Mouse (Mus musculus) cortical plate, adult 2 months (tissue): Measurements from ENCODE around the gene Rsl24d1. TPM values are rescaled to one million over a fixed set of nuclear protein-coding genes. Genes with fewer than 3 reads are reported as not detected.
"Not testable (repeated sequence)": the region's sequence is repeated elsewhere in the genome, so short reads cannot be mapped to it uniquely, and the experiment has no call there.

ENCODE experiments used
- H3K27ac ChIP-seq: fragments of 200-500 bp; 2 replicates; pipeline ENCODE4 v1.5.1; 2012; ENCODE audit warnings: low read length, control low read depth, inconsistent platforms; ENCODE audit not compliant: insufficient read depth
- H3K4me1 ChIP-seq: fragments of 200-500 bp; 2 replicates; pipeline ENCODE4 v1.6.1; 2011; ENCODE audit warnings: low read length; ENCODE audit not compliant: control insufficient read depth, insufficient read depth
- H3K4me3 ChIP-seq: fragments of 200-500 bp; 2 replicates; pipeline ENCODE4 v1.5.1; 2011; ENCODE audit warnings: mild to moderate bottlenecking, low read length, control low read depth; ENCODE audit not compliant: insufficient read depth
- CTCF ChIP-seq: fragments of 200-500 bp; IDR thresholded peaks from 2 replicates; pipeline ENCODE4 v1.5.1; 2011; ENCODE audit warnings: mild to moderate bottlenecking, control low read depth, low read length; ENCODE audit not compliant: insufficient read depth; ENCODE audit errors: extremely low read depth
- POLR2A ChIP-seq: fragments of 200-500 bp; IDR thresholded peaks from 2 replicates; pipeline ENCODE4 v1.6.1; 2011; ENCODE audit warnings: mild to moderate bottlenecking, low read length, control low read depth; ENCODE audit not compliant: insufficient read depth; ENCODE audit errors: extremely low read depth
- polyA plus RNA-seq: library from polyadenylated mRNA; depleted of rRNA; stranded (reverse); fragments of >200 nt; gene quantifications from 2 replicates; pipeline ENCODE4 v1.2.3, GENCODE M21; 2012

Gene Rsl24d1
- polyA plus RNA-seq, 1 experiment, result 61.2 TPM

DNA sequence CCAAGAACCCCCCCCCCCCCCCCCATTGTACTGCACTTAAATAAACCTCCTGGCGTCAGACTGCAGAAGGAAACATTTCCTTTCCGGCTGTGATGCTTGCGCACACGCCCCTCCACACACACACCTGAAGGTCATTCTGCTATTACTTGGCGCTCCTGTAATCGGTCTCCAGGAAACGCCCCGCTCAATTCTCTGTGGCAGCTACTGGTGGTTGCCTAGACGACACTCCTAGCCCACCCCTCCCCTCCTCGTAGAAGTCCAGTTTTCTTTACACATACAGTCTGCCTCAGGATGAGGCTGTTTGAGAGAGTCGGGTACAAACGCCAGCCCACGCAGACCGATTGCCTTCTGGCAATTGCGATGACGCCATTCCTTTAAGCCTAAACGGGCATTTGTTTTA lies 18.6 kb upstream of the Rsl24d1 start:
- TF ChIP-seq POLR2A, result no peak
- TF ChIP-seq CTCF, result no peak
- H3K4me1 ChIP-seq, result no peaks in the 10 kb centered on the region
- no peak overlapping the region for H3K27ac ChIP-seq
- H3K4me3 ChIP-seq, result no peak overlapping the region

GRCm38 (mm10) chr9:73097898-73098297 lies 15.3 kb upstream of the Rsl24d1 start:
- TF ChIP-seq POLR2A, result no peak
- no peak for TF ChIP-seq CTCF

DNA sequence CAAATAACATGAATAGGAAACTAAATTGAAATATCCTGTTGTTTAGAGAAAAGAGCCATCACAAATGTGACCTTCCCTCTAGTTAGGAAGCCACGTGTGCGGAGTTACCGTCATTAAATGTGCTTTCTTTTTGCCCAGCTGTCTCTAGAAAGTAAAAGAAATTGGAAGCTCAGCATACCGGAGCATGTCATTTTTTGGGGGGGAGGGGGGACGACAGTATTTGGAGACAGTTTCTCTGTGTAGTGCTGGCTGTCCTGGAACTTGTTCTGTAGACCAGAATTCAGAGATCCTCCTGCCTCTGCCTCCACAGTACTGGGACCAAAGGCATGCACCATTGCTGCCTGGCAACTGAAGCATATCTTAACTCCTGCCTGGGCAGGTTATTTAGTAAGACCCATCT lies 11.7 kb upstream of the Rsl24d1 start, which contains the start of gene Khdc3:
Gene Khdc3, plus strand, starts transcription at position 301 of the 400 bp plus-strand sequence.
- Histone ChIP-seq H3K4me1 (no peaks in the 10 kb centered on the region), H3K4me3 (no peak within 1 kb of the TSS), H3K27ac (no peak within 1 kb of the TSS)
- TF ChIP-seq POLR2A, result no peak
- no peak for TF ChIP-seq CTCF

More at GRCm38 (mm10) chr9:73097898-73098297, 15.3 kb upstream of the Rsl24d1 start:
- Histone ChIP-seq H3K4me1 (no peaks in the 10 kb centered on the region), H3K4me3 (no peak overlapping the region), H3K27ac (no peak overlapping the region)

DNA sequence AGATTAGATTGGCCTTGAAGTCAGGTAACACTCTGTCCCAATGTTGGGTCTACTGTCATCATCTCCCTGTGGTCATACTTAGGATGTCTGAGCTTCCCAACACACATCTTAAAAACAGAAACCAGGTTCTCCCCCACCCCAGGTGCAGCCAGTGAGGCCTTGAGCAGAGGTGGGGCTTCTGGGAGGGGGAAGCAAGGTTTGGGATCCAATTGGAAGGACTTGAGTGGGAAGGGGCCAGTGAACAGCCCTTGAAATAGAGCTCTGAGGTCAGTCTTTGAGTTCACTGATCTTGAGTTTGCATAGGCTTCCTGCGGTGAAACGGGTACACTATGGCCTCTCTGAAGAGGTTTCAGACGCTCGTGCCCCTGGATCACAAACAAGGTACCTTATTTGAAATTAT lies 11.0 kb upstream of the Rsl24d1 start, which contains the start of gene Gm20509:
Gene Gm20509, plus strand, starts transcription at position 290 of the 400 bp plus-strand sequence.
- no peak within 1 kb of the TSS for H3K4me3 ChIP-seq
- no peak for TF ChIP-seq CTCF
- TF ChIP-seq POLR2A, result no peak
- no peak within 1 kb of the TSS for H3K27ac ChIP-seq
- H3K4me1 ChIP-seq, result no peaks in the 10 kb centered on the region

DNA sequence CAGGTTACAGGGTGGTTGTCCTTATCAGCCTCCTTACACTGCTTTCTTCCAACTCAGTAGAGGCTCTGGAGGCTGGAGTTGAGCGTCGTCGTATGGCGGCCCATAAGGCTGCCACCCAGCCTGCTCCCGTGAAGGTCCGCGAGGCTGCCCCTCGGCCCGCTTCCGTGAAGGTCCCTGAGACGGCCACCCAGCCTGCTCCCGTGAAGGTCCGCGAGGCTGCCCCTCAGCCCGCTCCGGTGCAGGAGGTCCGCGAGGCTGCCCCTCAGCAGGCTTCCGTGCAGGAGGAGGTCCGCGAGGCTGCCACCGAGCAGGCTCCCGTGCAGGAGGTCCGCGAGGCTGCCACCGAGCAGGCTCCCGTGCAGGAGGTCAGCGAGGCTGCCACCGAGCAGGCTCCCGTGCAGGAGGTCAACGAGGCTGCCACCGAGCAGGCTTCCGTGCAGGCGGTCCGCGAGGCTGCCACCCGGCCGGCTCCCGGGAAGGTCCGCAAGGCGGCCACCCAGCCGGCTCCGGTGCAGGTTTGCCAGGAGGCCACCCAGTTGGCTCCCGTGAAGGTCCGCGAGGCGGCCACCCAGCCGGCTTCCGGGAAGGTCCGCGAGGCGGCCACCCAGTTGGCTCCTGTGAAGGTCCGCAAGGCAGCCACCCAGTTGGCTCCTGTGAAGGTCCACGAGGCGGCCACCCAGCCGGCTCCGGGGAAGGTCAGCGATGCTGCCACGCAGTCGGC lies 9.9 kb upstream of the Rsl24d1 start:
- H3K27ac ChIP-seq, result no peak overlapping the region

GRCm38 (mm10) chr9:73103880-73104198 lies 9.4 kb upstream of the Rsl24d1 start:
- Histone ChIP-seq H3K4me3 (no peak overlapping the region), H3K4me1 (no peaks in the 10 kb centered on the region), H3K27ac (no peak overlapping the region)
- TF ChIP-seq POLR2A, result no peak
- TF ChIP-seq CTCF, result no peak

More for the DNA sequence above, 9.9 kb upstream of the Rsl24d1 start:
- H3K4me1 ChIP-seq, result no peaks in the 10 kb centered on the region
- no peak for TF ChIP-seq CTCF
- no peak for TF ChIP-seq POLR2A
- H3K4me3 ChIP-seq, result no peak overlapping the region

GRCm38 (mm10) chr9:73105141-73105540 lies 8.1 kb upstream of the Rsl24d1 start:
- no peak overlapping the region for H3K27ac ChIP-seq
- no peaks in the 10 kb centered on the region for H3K4me1 ChIP-seq
- no peak for TF ChIP-seq POLR2A
- TF ChIP-seq CTCF, result no peak
- no peak overlapping the region for H3K4me3 ChIP-seq

DNA sequence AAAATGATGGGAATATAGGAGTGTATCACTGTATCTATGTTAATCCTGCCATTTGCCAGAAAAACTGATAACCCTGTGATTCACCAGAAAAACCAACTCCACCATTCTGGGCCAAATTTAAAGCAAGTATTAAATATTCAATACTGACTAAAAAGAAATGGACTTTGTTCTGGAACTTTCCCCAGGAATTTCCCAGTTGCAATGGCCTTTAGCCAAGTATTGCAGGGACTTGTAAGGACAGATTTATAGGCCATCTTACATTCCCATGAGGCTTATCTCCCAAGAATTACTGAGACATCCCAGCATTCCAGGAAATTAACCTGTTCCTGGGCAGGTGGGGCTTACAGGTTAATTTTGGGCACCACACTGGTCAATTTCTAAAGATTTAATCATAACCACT lies 7.5 kb upstream of the Rsl24d1 start:
- TF ChIP-seq CTCF (no peak), POLR2A (no peak)
- Histone ChIP-seq H3K4me3 (no peak overlapping the region), H3K27ac (no peak overlapping the region), H3K4me1 (no peaks in the 10 kb centered on the region)

DNA sequence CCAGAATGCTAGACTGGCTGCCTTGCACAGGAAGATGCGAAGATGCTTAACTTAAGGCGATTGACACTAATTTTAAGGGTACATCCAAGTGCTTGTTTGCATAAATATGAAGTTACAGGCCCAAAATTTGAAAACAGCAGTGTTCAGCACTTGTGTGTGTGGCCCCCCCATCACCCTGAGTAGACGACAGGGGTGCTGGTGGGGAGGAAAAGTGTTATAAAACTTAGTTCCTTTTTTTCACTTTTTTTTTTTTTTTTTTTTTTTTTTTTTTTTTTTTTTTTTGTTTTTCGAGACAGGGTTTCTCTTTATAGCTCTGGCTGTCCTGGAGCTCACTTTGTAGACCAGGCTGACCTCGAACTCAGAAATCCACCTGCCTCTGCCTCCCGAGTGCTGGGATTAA lies 3.5 kb downstream of the Rsl24d1 start:
- H3K4me3 ChIP-seq, H3K4me1 ChIP-seq, H3K27ac ChIP-seq: not testable (repeated sequence)

DNA sequence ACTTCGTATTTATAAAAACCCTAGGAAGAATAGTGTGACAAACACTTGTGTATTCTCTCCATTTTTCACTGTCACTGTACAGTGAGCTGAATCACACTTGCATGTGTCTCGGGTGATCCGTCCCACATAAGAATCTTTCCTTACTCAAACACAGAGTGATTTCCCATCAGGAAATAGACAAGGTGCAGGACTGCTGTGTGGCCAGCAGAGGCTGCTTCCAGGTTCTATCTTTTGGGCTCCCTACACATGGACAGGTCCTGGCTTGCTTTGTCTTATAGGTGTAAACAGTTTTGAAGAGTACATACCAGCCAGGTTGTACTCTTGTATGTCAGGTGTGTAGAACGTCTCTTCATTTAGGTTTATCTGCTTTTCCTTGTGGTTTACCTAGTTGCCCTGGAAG lies 4.8 kb downstream of the Rsl24d1 start:
- no peaks in the 10 kb centered on the region for H3K4me1 ChIP-seq
- TF ChIP-seq CTCF (no peak), POLR2A (no peak)
- no peak overlapping the region for H3K27ac ChIP-seq
- H3K4me3 ChIP-seq, result no peak overlapping the region

DNA sequence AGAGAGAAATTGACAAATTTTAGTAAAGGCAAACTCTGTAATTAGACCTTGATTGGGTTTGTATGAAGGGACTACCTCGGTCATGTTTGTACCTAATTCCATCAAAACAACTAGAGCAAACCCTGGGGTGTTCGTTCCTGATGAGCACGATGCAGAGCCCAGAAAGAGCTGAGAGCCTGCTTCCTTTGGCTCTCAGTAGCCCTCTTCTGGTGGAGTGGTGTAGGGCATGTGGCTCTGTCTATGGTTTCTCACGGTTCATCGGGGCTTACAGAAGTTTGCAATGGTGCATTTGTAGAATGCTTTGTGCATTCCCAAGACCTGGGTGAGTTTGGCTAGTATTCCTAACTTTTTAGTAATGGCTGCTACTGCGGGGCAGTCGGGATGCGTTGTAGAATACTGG lies 8.5 kb downstream of the Rsl24d1 start:
- H3K4me1 ChIP-seq, result no peaks in the 10 kb centered on the region
- TF ChIP-seq CTCF (peak; percentile 59), POLR2A (no peak)
- H3K27ac ChIP-seq, result no peak overlapping the region
- no peak overlapping the region for H3K4me3 ChIP-seq

- no peak for TF ChIP-seq POLR2A
- Histone ChIP-seq H3K27ac (no peak overlapping the region), H3K4me1 (no peaks in the 10 kb centered on the region), H3K4me3 (no peak overlapping the region)
Observed at GRCm38 (mm10) chr9:73125043-73125570, 11.9 kb downstream of the Rsl24d1 start.
